Mouse (Mus musculus): Measurements from ENCODE around the gene Actl6a. TPM values are rescaled to one million over a fixed set of nuclear protein-coding genes. Genes with fewer than 3 reads are reported as not detected.
"Not testable (repeated sequence)": the region's sequence is repeated elsewhere in the genome, so short reads cannot be mapped to it uniquely, and the experiment has no call there.

The Actl6a gene
- 215 and 225 TPM in 2 replicates for polyA plus RNA-seq (2016; fragmentation: Nextera tagmentation; extraction: Ambion mirVana)

DNA sequence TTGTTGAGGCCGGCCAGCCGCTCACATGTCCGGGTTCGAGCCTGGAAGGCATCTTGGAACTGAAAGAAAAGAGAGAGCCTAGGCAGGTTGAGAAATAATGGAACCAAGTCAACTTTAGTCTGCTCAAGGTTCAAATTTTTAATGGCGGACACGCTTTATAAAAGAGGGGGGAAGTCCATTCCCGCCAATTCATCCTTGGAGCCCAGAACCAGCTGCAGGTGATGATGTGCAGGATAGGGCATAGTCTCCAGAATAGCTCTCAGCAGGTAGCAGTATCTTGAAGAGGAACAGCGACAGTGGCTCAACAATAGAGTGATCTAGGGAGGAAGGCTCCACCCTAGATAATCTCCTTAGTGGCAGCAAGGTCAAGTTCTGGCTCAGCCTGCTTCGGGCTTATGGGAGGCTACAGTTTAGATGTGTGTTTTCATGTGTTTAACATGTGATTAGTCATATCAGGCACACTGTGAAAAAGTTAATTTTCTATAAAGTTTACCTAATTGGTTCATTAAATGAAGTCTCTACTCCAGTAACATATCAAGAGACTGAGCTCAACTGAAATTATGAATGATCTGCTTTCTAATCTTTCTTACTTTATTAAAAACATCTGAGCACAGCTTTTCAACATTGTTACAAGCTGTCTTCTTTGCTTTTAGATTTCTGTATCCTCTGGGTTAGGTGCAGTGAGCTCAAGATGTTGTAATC, at the start of gene Actl6a:
TSS of gene Actl6a (plus strand) at position 652 of the 702 bp plus-strand sequence.
- peaks cover 10% of the 10 kb centered on the region for H3K4me1 ChIP-seq (replicated peaks)
- not testable (repeated sequence) for H3K36me3 ChIP-seq; H3K9me3 ChIP-seq; H3K27me3 ChIP-seq; H3K9ac ChIP-seq (replicated peaks); H3K4me2 ChIP-seq; ATAC-seq (ENCODE audit: insufficient number of reproducible peaks, insufficient read depth, low FRiP score, low TSS enrichment, low read depth); H3K27ac ChIP-seq; H3K4me3 ChIP-seq (replicated peaks)
- WGBS: 82% methylated on average over 9 of the region's 9 CpGs

DNA sequence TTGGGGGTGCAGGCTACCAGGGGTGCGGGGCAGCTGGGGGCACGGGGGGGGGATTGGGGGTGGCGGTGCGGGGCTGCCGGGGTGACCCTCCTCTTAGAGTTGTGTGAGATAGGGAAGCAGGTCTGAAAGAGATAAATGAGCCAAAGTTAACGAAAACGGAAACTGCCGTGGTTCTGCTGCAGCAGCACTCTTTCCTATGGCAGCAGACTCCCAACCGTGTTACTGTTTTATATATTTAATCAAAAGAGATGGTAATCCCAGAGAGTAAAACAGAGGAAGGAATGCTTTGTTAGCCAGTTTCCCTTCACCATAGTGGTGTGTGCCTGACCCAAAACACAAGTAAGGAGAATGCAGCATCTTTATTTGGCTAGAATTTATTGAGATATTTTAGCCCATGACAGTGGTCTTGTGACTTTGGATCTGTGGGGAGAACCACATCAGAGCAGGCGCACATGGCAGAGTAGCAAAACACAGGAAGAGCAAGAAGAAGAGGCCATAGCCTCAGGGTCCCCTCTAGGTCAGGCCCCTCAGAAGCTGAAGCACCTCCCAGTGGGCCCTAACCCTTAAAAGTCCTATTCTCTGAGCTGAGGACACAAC, 49.6 kb upstream of the Actl6a start:
- WGBS: 86% methylated on average over 10 of the region's 10 CpGs
- no peaks in the 10 kb centered on the region for H3K4me1 ChIP-seq (replicated peaks)
- H3K27ac ChIP-seq: no peak overlapping the region

GRCm38 (mm10) chr3:32658401-32658800, 47.7 kb upstream of the Actl6a start:
- H3K4me1 ChIP-seq (replicated peaks): no peaks in the 10 kb centered on the region
- WGBS: 76% methylated on average over 7 of the region's 7 CpGs
- no peaks in the 10 kb centered on the region for H3K36me3 ChIP-seq
- no peak overlapping the region for H3K9ac ChIP-seq (replicated peaks)
- H3K4me3 ChIP-seq (replicated peaks): no peak overlapping the region
- no peaks in the 10 kb centered on the region for H3K27me3 ChIP-seq
- H3K9me3 ChIP-seq: no peaks in the 10 kb centered on the region
- H3K27ac ChIP-seq: no peak overlapping the region
- ATAC-seq (ENCODE audit: insufficient number of reproducible peaks, insufficient read depth, low FRiP score, low TSS enrichment, low read depth): no peak
- no peak overlapping the region for H3K4me2 ChIP-seq

More for the DNA sequence above, 49.6 kb upstream of the Actl6a start:
- H3K36me3 ChIP-seq: no peaks in the 10 kb centered on the region
- no peaks in the 10 kb centered on the region for H3K27me3 ChIP-seq
- H3K4me2 ChIP-seq: no peak overlapping the region
- H3K9ac ChIP-seq (replicated peaks): no peak overlapping the region
- H3K9me3 ChIP-seq: 0 out of 2 replicates have a peak, but pooled peaks cover 4% of the 10 kb centered on the region
- ATAC-seq (ENCODE audit: insufficient number of reproducible peaks, insufficient read depth, low FRiP score, low TSS enrichment, low read depth): no peak
- H3K4me3 ChIP-seq (replicated peaks): no peak overlapping the region

- ATAC-seq (ENCODE audit: insufficient number of reproducible peaks, insufficient read depth, low FRiP score, low TSS enrichment, low read depth): no peak
These were observed 47.3 kb upstream of the Actl6a start for GRCm38 (mm10) chr3:32658821-32659220.

GRCm38 (mm10) chr3:32659506-32659905, 46.6 kb upstream of the Actl6a start:
- Histone ChIP-seq H3K9ac (replicated peaks) (no peak overlapping the region), H3K4me2 (no peak overlapping the region), H3K27me3 (no peaks in the 10 kb centered on the region), H3K4me3 (replicated peaks) (no peak overlapping the region), H3K36me3 (no peaks in the 10 kb centered on the region), H3K4me1 (replicated peaks) (no peaks in the 10 kb centered on the region), H3K9me3 (no peaks in the 10 kb centered on the region), H3K27ac (no peak overlapping the region)
- no peak for ATAC-seq (ENCODE audit: insufficient number of reproducible peaks, insufficient read depth, low FRiP score, low TSS enrichment, low read depth)
- WGBS: 84% methylated on average over 2 of the region's 2 CpGs

More at GRCm38 (mm10) chr3:32658821-32659220, 47.3 kb upstream of the Actl6a start:
- no peaks in the 10 kb centered on the region for H3K9me3 ChIP-seq
- WGBS: 84% methylated on average over 16 of the region's 16 CpGs
- no peak overlapping the region for H3K9ac ChIP-seq (replicated peaks)
- no peaks in the 10 kb centered on the region for H3K27me3 ChIP-seq
- H3K36me3 ChIP-seq: no peaks in the 10 kb centered on the region
- H3K4me1 ChIP-seq (replicated peaks): no peaks in the 10 kb centered on the region
- no peak overlapping the region for H3K4me3 ChIP-seq (replicated peaks)
- no peak overlapping the region for H3K27ac ChIP-seq
- no peak overlapping the region for H3K4me2 ChIP-seq

DNA sequence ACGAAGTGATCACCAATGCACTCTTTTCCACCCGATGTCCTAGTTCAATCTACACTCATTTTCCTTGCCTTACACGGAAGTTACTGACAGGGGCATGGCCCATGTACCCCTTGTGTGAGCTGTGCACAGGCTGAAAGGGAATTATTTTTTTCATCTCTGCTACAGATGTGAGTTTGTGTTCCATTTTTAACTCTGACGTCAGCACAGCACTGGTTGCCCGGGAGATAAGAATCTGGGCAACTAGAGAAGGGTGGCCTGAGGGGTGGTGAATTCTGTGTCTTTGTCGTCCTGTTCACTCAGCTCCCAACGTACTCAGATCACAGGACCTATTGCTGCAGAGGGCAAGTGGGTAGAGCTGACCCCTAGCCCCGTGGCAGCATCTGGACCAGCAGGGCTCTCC, 45.8 kb upstream of the Actl6a start:
- Histone ChIP-seq H3K4me3 (replicated peaks) (no peak overlapping the region), H3K9ac (replicated peaks) (no peak overlapping the region), H3K36me3 (no peaks in the 10 kb centered on the region), H3K4me1 (replicated peaks) (no peaks in the 10 kb centered on the region), H3K4me2 (no peak overlapping the region), H3K27ac (no peak overlapping the region), H3K27me3 (no peaks in the 10 kb centered on the region), H3K9me3 (no peaks in the 10 kb centered on the region)
- no peak for ATAC-seq (ENCODE audit: insufficient number of reproducible peaks, insufficient read depth, low FRiP score, low TSS enrichment, low read depth)
- WGBS: 69% methylated on average over 8 of the region's 8 CpGs

- Histone ChIP-seq H3K9ac (replicated peaks) (no peak overlapping the region), H3K4me2 (no peak overlapping the region), H3K27me3 (no peaks in the 10 kb centered on the region), H3K4me1 (replicated peaks) (no peaks in the 10 kb centered on the region), H3K27ac (no peak overlapping the region), H3K4me3 (replicated peaks) (no peak overlapping the region), H3K36me3 (no peaks in the 10 kb centered on the region), H3K9me3 (no peaks in the 10 kb centered on the region)
- ATAC-seq (ENCODE audit: insufficient number of reproducible peaks, insufficient read depth, low FRiP score, low TSS enrichment, low read depth): no peak
- 59% methylated on average over 8 of the region's 8 CpGs for WGBS
These were observed 45.1 kb upstream of the Actl6a start for GRCm38 (mm10) chr3:32660831-32661555.

- no peak for ATAC-seq (ENCODE audit: insufficient number of reproducible peaks, insufficient read depth, low FRiP score, low TSS enrichment, low read depth)
- Histone ChIP-seq H3K27ac (no peak overlapping the region), H3K9me3 (no peaks in the 10 kb centered on the region), H3K36me3 (no peaks in the 10 kb centered on the region), H3K9ac (replicated peaks) (no peak overlapping the region), H3K27me3 (no peaks in the 10 kb centered on the region), H3K4me1 (replicated peaks) (no peaks in the 10 kb centered on the region), H3K4me2 (no peak overlapping the region), H3K4me3 (replicated peaks) (no peak overlapping the region)
- 88% methylated on average over 3 of the region's 3 CpGs for WGBS
These were observed 44.6 kb upstream of the Actl6a start for GRCm38 (mm10) chr3:32661556-32661930.

DNA sequence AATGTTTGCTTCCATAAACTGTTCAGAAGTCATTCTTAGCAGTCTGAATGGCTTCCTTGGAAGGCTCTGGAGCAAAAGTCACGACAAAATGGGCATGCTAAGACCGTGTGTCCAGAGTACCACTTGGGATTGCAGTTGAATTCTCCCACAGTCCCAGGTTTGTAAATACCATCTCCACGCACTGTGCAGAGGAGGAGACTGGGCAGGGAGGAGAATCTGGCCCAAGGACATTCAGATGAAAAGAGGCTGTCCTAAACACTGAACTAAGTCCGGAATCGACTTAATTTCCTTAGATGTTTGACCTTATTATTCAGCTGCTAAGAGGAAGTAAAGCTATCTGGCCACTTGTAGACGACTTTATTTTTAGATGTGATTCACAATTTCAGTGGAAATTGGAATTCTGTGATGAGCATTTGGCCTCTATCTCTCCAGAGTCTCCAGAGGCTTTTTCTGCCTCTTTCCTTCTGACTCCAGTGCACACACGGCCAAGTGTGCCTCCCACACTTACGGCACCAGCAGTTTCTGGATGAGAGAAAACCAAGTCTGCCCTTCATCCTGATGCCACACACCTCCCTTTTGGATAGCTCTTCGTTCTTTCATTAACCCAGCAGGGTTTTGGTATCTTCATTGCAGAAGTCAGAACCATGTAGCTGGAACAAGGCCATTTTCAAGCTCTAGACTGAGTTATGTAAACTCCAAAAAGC, 37.7 kb upstream of the Actl6a start:
- no peak overlapping the region for H3K4me3 ChIP-seq (replicated peaks)
- no peaks in the 10 kb centered on the region for H3K27me3 ChIP-seq
- no peaks in the 10 kb centered on the region for H3K4me1 ChIP-seq (replicated peaks)
- no peak overlapping the region for H3K27ac ChIP-seq
- H3K9ac ChIP-seq (replicated peaks): no peak overlapping the region
- no peak overlapping the region for H3K4me2 ChIP-seq
- H3K36me3 ChIP-seq: no peaks in the 10 kb centered on the region
- no peak for ATAC-seq (ENCODE audit: insufficient number of reproducible peaks, insufficient read depth, low FRiP score, low TSS enrichment, low read depth)
- no peaks in the 10 kb centered on the region for H3K9me3 ChIP-seq
- 82% methylated on average over 9 of the region's 9 CpGs for WGBS

GRCm38 (mm10) chr3:32669211-32669610, 36.9 kb upstream of the Actl6a start:
- H3K4me2 ChIP-seq: no peak overlapping the region
- no peak overlapping the region for H3K4me3 ChIP-seq (replicated peaks)
- H3K27ac ChIP-seq: no peak overlapping the region
- no peaks in the 10 kb centered on the region for H3K27me3 ChIP-seq
- H3K9me3 ChIP-seq: no peaks in the 10 kb centered on the region
- ATAC-seq (ENCODE audit: insufficient number of reproducible peaks, insufficient read depth, low FRiP score, low TSS enrichment, low read depth): no peak
- WGBS: 73% methylated on average over 6 of the region's 6 CpGs
- no peak overlapping the region for H3K9ac ChIP-seq (replicated peaks)
- H3K36me3 ChIP-seq: no peaks in the 10 kb centered on the region
- no peaks in the 10 kb centered on the region for H3K4me1 ChIP-seq (replicated peaks)

- 92% methylated on average over 4 of the region's 4 CpGs for WGBS
- H3K9me3 ChIP-seq: no peaks in the 10 kb centered on the region
- ATAC-seq (ENCODE audit: insufficient number of reproducible peaks, insufficient read depth, low FRiP score, low TSS enrichment, low read depth): no peak
- H3K36me3 ChIP-seq: no peaks in the 10 kb centered on the region
- no peak overlapping the region for H3K9ac ChIP-seq (replicated peaks)
- no peaks in the 10 kb centered on the region for H3K27me3 ChIP-seq
- H3K27ac ChIP-seq: no peak overlapping the region
- H3K4me2 ChIP-seq: no peak overlapping the region
- H3K4me3 ChIP-seq (replicated peaks): no peak overlapping the region
- H3K4me1 ChIP-seq (replicated peaks): no peaks in the 10 kb centered on the region
These were observed 35.9 kb upstream of the Actl6a start for GRCm38 (mm10) chr3:32670196-32670595.

Measured in limb, embryonic 12.5 days (tissue).